Mouse (Mus musculus) embryonic facial prominence, embryonic 13.5 days (tissue): ENCODE data around the gene Stxbp3. TPM values are rescaled to one million over a fixed set of nuclear protein-coding genes. Genes with fewer than 3 reads are reported as not detected.
A peak's percentile ranks its signal among the peaks of the same experiment; 100 is the strongest.
"Not testable (repeated sequence)": the region's sequence is repeated elsewhere in the genome, so short reads cannot be mapped to it uniquely, and the experiment has no call there.

Experiments
- ATAC-seq: fragments of 200-750 bp; cut with Nextera tagmentation; 2 replicates; pipeline ENCODE4 v1.8.0; 2017; ENCODE audit warnings: low read depth; ENCODE audit not compliant: insufficient number of reproducible peaks, insufficient read depth, low FRiP score, low TSS enrichment
- H3K27ac ChIP-seq: fragments of 300-500 bp; sonication (generic); 2 replicates; pipeline ENCODE4 v1.5.1; 2015; ENCODE audit warnings: moderate library complexity, mild to moderate bottlenecking, inconsistent platforms
- H3K27me3 ChIP-seq: fragments of 300-500 bp; sonication (generic); 2 replicates; pipeline ENCODE4 v1.6.1; 2015; ENCODE audit warnings: mild to moderate bottlenecking, inconsistent platforms
- H3K36me3 ChIP-seq: fragments of 300-500 bp; sonication (generic); 2 replicates; pipeline ENCODE4 v1.6.1; 2015; ENCODE audit warnings: mild to moderate bottlenecking, inconsistent platforms
- H3K4me1 ChIP-seq: fragments of 300-500 bp; sonication (generic); 2 replicates; pipeline ENCODE4 v1.6.1; 2015; ENCODE audit warnings: inconsistent platforms
- H3K4me2 ChIP-seq: fragments of 300-500 bp; sonication (generic); 2 replicates; pipeline ENCODE4 v1.6.1; 2015; ENCODE audit warnings: moderate library complexity, mild to moderate bottlenecking, inconsistent platforms
- H3K4me3 ChIP-seq: fragments of 300-500 bp; sonication (generic); 2 replicates; pipeline ENCODE4 v1.5.1; 2015; ENCODE audit warnings: mild to moderate bottlenecking, inconsistent platforms
- H3K9ac ChIP-seq: fragments of 300-500 bp; sonication (generic); 2 replicates; pipeline ENCODE4 v1.6.1; 2015; ENCODE audit warnings: mild to moderate bottlenecking, inconsistent platforms
- H3K9me3 ChIP-seq: fragments of 300-500 bp; sonication (generic); 2 replicates; pipeline ENCODE4 v1.6.1; 2016; ENCODE audit warnings: inconsistent platforms
- WGBS: fragments of 180-500 bp; shearing (Covaris S2); methylation state at CpG from one replicate; pipeline ENCODE4 v1.1.7; 2015; ENCODE audit warnings: mixed read lengths; 5-methylcytosine and 5-hydroxymethylcytosine counted together
- polyA plus RNA-seq: library from polyadenylated mRNA; unstranded; fragments of >200 nt; fragmentation: Nextera tagmentation; extraction: Ambion mirVana; gene quantifications from 2 replicates; pipeline ENCODE4 v1.2.1, GENCODE M21; 2015

Gene Stxbp3
- 39.3 and 40.2 TPM in 2 replicates for polyA plus RNA-seq

- WGBS: under 1% methylated on average over 56 of the region's 56 CpGs
- peaks cover 16% of the 10 kb centered on the region for H3K4me1 ChIP-seq
- ATAC-seq: peak; percentile 93
Measured at GRCm38 (mm10) chr3:108840000-108840715, at the start of gene Stxbp3. Gene Stxbp3, minus strand, starts transcription at chr3:108840526.

DNA sequence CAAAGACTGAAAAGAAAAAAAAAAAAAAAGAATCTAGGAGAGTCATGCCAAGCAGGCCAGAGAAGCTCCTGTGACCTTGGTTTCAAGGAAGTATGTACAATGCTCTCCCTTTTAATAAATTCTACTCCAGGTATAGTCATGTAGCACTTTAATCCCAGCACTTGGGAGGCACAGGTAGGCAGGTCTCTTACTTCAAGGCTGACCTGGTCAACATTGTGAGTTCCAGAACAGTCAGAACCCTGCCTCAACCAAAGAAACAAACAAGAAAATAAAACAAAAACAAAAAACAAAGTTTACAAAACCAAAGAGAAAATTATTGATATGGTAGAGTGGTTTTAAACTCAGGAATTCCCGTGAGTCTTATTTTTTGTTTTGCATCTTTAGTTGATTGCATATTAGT is 49.6 kb upstream of the Stxbp3 start, which contains the start of gene Fndc7:
Gene Fndc7 (minus strand): TSS at position 101 of the 400 bp plus-strand sequence.
- Histone ChIP-seq H3K27me3 (no peaks in the 10 kb centered on the region), H3K36me3 (no peaks in the 10 kb centered on the region), H3K9ac (no peak within 1 kb of the TSS), H3K4me2 (no peak within 1 kb of the TSS), H3K9me3 (no peaks in the 10 kb centered on the region), H3K4me3 (no peak within 1 kb of the TSS), H3K4me1 (no peaks in the 10 kb centered on the region), H3K27ac (no peak within 1 kb of the TSS)
- ATAC-seq: no peak
- WGBS: 92% methylated on average over 1 of the region's 1 CpGs

More at GRCm38 (mm10) chr3:108840000-108840715, at the start of gene Stxbp3:
- Histone ChIP-seq H3K4me2 (peak within 1 kb of the TSS; percentile 66), H3K9ac (peak within 1 kb of the TSS; percentile 82), H3K27ac (peak within 1 kb of the TSS; percentile 86), H3K27me3 (no peaks in the 10 kb centered on the region), H3K36me3 (no peaks in the 10 kb centered on the region; the same call in 1 of the 2 replicates), H3K9me3 (no peaks in the 10 kb centered on the region), H3K4me3 (peak within 1 kb of the TSS; percentile 79)

DNA sequence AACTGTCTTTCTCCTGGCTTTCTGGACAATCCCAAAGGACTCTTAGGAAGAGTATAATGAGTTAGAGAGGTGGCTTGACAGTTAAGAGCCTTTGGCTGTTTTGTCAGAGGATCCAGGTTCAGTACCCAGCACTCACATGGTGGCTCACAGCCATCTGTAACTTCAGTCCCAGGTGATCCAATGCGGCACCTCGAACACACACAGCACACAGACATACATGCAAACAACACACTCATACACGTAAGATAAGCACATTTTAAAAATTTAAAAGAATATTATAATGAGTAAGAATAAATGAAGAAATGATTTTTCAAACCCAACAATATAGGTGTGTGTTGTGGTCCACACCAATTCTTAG is 47.3 kb upstream of the Stxbp3 start:
- no peak overlapping the region for H3K27ac ChIP-seq
- no peak for ATAC-seq
- H3K27me3 ChIP-seq: no peaks in the 10 kb centered on the region
- H3K9me3 ChIP-seq: no peaks in the 10 kb centered on the region
- no peak overlapping the region for H3K4me3 ChIP-seq
- WGBS: 92% methylated on average over 3 of the region's 3 CpGs
- no peak overlapping the region for H3K9ac ChIP-seq
- peaks cover 4% of the 10 kb centered on the region; the same call in 1 of the 2 replicates for H3K4me1 ChIP-seq
- no peaks in the 10 kb centered on the region for H3K36me3 ChIP-seq
- no peak overlapping the region for H3K4me2 ChIP-seq

DNA sequence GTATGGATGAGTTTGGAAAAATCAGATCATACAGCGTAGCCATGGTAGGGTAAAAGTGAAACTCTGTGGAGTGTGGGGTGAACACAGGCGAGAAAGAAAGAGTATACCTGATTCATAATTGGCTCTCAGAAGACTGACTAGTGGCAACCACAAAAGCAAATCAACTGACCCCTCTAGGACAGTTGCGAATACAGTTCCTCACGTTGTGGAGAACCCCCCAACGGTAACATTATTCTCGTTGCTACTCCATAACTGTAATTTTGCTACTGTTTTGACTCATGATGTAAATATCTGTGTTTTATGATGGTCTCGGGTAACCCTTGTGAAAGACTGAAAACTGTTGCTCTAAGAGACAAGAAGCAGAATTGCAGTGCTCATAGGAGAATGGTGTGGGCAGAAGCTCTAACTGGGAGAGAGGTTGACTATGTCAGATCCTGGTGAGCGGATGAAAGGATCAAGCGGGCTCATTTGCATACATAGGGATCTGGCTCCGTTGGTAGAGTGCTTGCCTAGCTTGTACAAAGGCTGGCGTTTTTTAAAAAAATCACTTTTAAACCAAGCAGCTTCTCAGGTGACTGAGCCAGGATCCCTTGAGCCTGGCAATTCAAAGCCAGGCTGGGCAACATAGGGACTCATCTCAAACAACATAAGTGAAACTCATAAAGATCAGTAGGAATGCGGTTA is 46.8 kb upstream of the Stxbp3 start:
- Histone ChIP-seq H3K4me3 (no peak overlapping the region), H3K4me1 (peaks cover 4% of the 10 kb centered on the region; the same call in 1 of the 2 replicates), H3K27me3 (no peaks in the 10 kb centered on the region), H3K9ac (no peak overlapping the region), H3K27ac (no peak overlapping the region), H3K9me3 (no peaks in the 10 kb centered on the region), H3K36me3 (no peaks in the 10 kb centered on the region), H3K4me2 (no peak overlapping the region)
- ATAC-seq: no peak
- 70% methylated on average over 12 of the region's 12 CpGs for WGBS

DNA sequence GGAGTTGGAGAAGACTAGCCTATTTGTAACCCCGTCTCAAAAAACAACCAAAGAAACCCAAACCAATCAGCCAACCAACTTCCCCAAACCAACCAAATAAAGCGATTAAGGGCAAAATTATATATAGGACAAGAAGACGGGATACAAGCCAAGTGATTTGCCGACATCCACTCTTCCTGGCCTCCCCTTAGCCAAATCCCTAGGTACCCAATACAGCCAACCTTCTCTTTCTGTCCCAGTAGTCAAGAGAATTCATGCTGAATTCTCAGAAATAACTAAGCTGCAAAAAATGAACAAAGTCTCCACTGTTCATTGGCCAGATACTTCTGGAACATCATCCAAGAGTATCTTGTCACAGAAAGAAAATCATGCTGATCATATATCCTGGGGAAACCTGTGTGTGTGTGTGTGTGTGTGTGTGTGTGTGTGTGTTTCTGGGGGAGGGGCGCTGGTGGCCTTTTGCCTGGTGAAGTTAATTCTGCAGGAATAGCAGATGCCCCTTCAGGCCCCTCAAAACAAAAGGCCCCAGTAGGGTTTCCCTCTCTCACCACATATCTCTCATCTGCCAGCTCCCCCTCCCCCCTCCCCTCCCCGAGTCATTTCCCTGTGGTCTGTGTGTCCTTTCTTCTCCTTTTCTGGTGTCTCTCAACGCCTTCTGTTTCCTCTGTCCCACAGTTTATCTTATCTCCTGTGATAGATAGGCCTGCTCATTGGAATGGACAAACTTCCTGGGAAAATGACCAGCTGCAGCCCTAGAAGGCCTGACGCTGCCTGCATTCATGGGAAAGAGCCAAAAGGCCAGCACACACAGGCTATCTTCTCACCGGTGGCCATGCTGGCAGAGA is 45.6 kb upstream of the Stxbp3 start:
- no peak for ATAC-seq
- no peak overlapping the region for H3K4me2 ChIP-seq
- WGBS: 54% methylated on average over 9 of the region's 9 CpGs
- H3K27me3 ChIP-seq: no peaks in the 10 kb centered on the region
- no peaks in the 10 kb centered on the region for H3K36me3 ChIP-seq
- H3K4me1 ChIP-seq: peaks cover 11% of the 10 kb centered on the region
- H3K4me3 ChIP-seq: no peak overlapping the region
- no peak overlapping the region for H3K27ac ChIP-seq
- H3K9me3 ChIP-seq: no peaks in the 10 kb centered on the region
- H3K9ac ChIP-seq: no peak overlapping the region

- peaks cover 19% of the 10 kb centered on the region for H3K4me1 ChIP-seq
- no peaks in the 10 kb centered on the region for H3K27me3 ChIP-seq
- H3K9me3 ChIP-seq: no peaks in the 10 kb centered on the region
- no peak overlapping the region for H3K4me3 ChIP-seq
- 67% methylated on average over 8 of the region's 8 CpGs for WGBS
- ATAC-seq: no peak
- H3K9ac ChIP-seq: no peak overlapping the region
- H3K36me3 ChIP-seq: no peaks in the 10 kb centered on the region
- H3K27ac ChIP-seq: no peak overlapping the region
- H3K4me2 ChIP-seq: no peak overlapping the region
Measured at GRCm38 (mm10) chr3:108884706-108885289, 44.5 kb upstream of the Stxbp3 start.

GRCm38 (mm10) chr3:108883067-108883466 is 42.7 kb upstream of the Stxbp3 start:
- Histone ChIP-seq H3K4me2 (no peak overlapping the region), H3K4me1 (peaks cover 27% of the 10 kb centered on the region), H3K9ac (no peak overlapping the region), H3K4me3 (no peak overlapping the region), H3K27ac (no peak overlapping the region), H3K9me3 (no peaks in the 10 kb centered on the region), H3K27me3 (no peaks in the 10 kb centered on the region), H3K36me3 (no peaks in the 10 kb centered on the region)
- ATAC-seq: no peak
- WGBS: 59% methylated on average over 2 of the region's 2 CpGs

DNA sequence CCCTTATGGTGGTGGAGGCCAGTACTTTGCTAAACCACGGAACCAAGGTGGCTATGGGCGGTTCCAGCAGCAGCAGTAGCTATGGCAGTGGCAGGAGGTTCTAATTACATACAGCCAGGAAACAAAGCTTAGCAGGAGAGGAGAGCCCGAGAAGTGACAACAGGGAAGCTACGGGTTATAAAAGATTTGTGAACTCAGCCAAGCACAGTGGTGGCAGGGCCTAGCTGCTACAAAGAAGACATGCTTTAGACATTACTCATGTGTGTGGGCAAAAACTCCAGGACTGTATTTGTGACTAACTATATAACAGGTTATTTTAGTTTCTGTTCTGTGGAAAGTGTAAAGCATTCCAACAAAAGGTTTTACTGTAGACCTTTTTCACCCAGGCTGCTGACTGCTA is 41.5 kb upstream of the Stxbp3 start:
- not testable (repeated sequence) for H3K9ac ChIP-seq, H3K9me3 ChIP-seq, H3K4me2 ChIP-seq, H3K27me3 ChIP-seq, H3K36me3 ChIP-seq, H3K4me3 ChIP-seq, ATAC-seq
- Histone ChIP-seq H3K27ac (0 out of 2 replicates have a peak overlapping the region, but pooled peaks have one; percentile 44), H3K4me1 (peaks cover 27% of the 10 kb centered on the region)
- WGBS: 20% methylated on average over 4 of the region's 4 CpGs

DNA sequence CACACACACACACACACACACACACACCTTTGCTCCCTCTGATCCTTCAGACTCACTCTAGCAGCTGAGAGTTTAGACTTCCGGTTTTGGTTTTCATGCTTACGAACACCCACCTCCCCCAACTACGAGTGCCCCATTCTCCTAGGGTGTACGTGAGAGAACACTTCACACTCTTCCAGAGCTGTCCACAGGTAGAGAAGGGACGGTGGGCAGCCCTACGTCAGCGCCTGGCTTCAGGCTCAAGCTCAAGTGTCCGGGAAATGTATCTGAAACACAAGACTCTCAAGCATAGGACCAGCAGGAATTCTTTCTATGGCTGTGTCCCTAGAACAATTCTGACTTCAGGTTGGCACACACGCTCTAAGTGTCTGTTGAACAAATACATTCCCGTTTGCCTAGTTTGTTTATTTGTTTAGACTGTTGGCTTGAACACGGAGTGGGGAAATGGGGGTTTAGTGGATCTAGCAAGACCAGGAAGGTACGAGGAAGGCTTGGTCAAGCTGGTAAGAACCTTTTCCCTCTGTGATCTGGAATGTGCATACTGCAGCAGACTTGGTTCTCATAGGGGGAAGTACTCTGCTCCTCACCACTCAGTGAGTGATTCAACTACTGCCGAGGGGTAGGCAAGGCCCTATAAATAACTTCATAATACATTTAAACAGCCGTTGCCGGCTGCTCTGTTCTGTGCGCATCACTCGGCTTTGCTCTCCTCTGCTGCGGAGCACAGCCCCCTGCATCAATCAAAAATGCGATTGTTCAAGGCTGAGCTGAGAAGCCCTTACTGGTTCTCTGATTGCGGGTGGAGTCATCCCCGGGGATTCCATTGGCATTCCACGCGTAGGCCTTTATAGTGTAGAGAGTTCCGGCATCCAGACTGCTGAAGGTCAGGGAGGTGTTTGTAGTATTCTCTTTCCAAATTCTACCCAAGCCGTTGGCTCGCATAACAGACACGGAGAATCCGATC is 40.5 kb upstream of the Stxbp3 start:
- H3K4me2 ChIP-seq: 0 out of 2 replicates have a peak overlapping the region, but pooled peaks have one; percentile 5
- H3K4me3 ChIP-seq: no peak overlapping the region
- ATAC-seq: no peak
- 61% methylated on average over 28 of the region's 28 CpGs for WGBS
- H3K4me1 ChIP-seq: peaks cover 27% of the 10 kb centered on the region
- no peak overlapping the region for H3K9ac ChIP-seq
- H3K27ac ChIP-seq: peak overlapping the region; percentile 44; the same call in 1 of the 2 replicates
- H3K27me3 ChIP-seq: no peaks in the 10 kb centered on the region
- H3K9me3 ChIP-seq: no peaks in the 10 kb centered on the region
- no peaks in the 10 kb centered on the region for H3K36me3 ChIP-seq

- no peak overlapping the region for H3K4me2 ChIP-seq
- no peak overlapping the region for H3K9ac ChIP-seq
- no peaks in the 10 kb centered on the region for H3K9me3 ChIP-seq
- no peak for ATAC-seq
- no peaks in the 10 kb centered on the region for H3K36me3 ChIP-seq
- peaks cover 27% of the 10 kb centered on the region for H3K4me1 ChIP-seq
- WGBS: 57% methylated on average over 5 of the region's 5 CpGs
- H3K27me3 ChIP-seq: no peaks in the 10 kb centered on the region
- H3K4me3 ChIP-seq: no peak overlapping the region
- H3K27ac ChIP-seq: no peak overlapping the region
Measured at GRCm38 (mm10) chr3:108879836-108880435, 39.6 kb upstream of the Stxbp3 start.
